Mouse (Mus musculus) spleen, adult 2 months (tissue): Measurements from ENCODE around the gene Pecam1.
A peak's percentile ranks its signal among the peaks of the same experiment; 100 is the strongest.

Experiments
- CTCF ChIP-seq: fragments of 200-500 bp; IDR thresholded peaks from 2 replicates; pipeline ENCODE4 v1.5.1; 2011; ENCODE audit warnings: mild to moderate bottlenecking, inconsistent platforms; ENCODE audit not compliant: insufficient read depth, insufficient read length, insufficient replicate concordance; ENCODE audit errors: extremely low read depth
- POLR2A ChIP-seq: fragments of 200-500 bp; IDR thresholded peaks from 2 replicates; pipeline ENCODE4 v1.6.1; 2011; ENCODE audit warnings: low read depth, low read length, inconsistent platforms

GRCm38 (mm10) chr11:106750121-106750751, at the start of gene Pecam1:
- no peak for TF ChIP-seq CTCF
- peak; percentile 74 for TF ChIP-seq POLR2A
